Mouse (Mus musculus) kidney, postnatal 0 days (tissue): ENCODE data around the gene Ifna6. TPM values are rescaled to one million over a fixed set of nuclear protein-coding genes. Genes with fewer than 3 reads are reported as not detected.

Experiments
- ATAC-seq: fragments of 200-750 bp; cut with Nextera tagmentation; replicated peaks from 2 replicates; pipeline ENCODE4 v1.8.0; 2017; ENCODE audit warnings: low read depth, moderate number of reproducible peaks, moderate TSS enrichment, moderate library complexity; ENCODE audit not compliant: low FRiP score
- DNase-seq: peaks from one replicate; pipeline ENCODE4 v3.0.0-alpha.2; 2016; ENCODE audit warnings: low spot score
- H3K27ac ChIP-seq: fragments of 300-500 bp; sonication (generic); 2 replicates; pipeline ENCODE4 v1.5.1; 2014; ENCODE audit warnings: mild to moderate bottlenecking
- H3K27me3 ChIP-seq: fragments of 300-500 bp; sonication (generic); 2 replicates; pipeline ENCODE4 v1.6.1; 2014; ENCODE audit warnings: low read length, mixed read lengths; ENCODE audit not compliant: insufficient read depth
- H3K36me3 ChIP-seq: fragments of 300-500 bp; sonication (generic); 2 replicates; pipeline ENCODE4 v1.6.1; 2014; ENCODE audit warnings: low read length, mixed read lengths; ENCODE audit not compliant: insufficient read depth
- H3K4me1 ChIP-seq: fragments of 300-500 bp; sonication (generic); replicated peaks from 2 replicates; pipeline ENCODE4 v1.6.1; 2014; ENCODE audit warnings: antibody characterized with exemption, low read length, mixed read lengths; ENCODE audit not compliant: insufficient read depth
- H3K4me2 ChIP-seq: fragments of 300-500 bp; sonication (generic); 2 replicates; pipeline ENCODE4 v1.6.1; 2014; ENCODE audit warnings: mild to moderate bottlenecking, low read length, moderate library complexity, mixed read lengths
- H3K4me3 ChIP-seq: fragments of 300-500 bp; sonication (generic); replicated peaks from 2 replicates; pipeline ENCODE4 v1.5.1; 2014; ENCODE audit warnings: low read depth, low read length
- H3K9ac ChIP-seq: fragments of 300-500 bp; sonication (generic); 2 replicates; pipeline ENCODE4 v1.6.1; 2014; ENCODE audit warnings: low read depth, low read length
- H3K9me3 ChIP-seq: fragments of 300-500 bp; sonication (generic); replicated peaks from 2 replicates; pipeline ENCODE4 v1.6.1; 2016; ENCODE audit warnings: low read length, inconsistent platforms, mixed read lengths
- CTCF ChIP-seq: IDR thresholded peaks from 2 replicates; pipeline ENCODE4 v1.5.1; 2016; ENCODE audit warnings: antibody characterized with exemption, low read depth, mild to moderate bottlenecking, moderate library complexity
- WGBS: fragments of 180-500 bp; shearing (Covaris S2); extraction: QIAGEN DNeasy Blood & Tissue Kit; methylation state at CpG from one replicate; pipeline ENCODE4 v1.1.7; 2014; 5-methylcytosine and 5-hydroxymethylcytosine counted together
- polyA plus RNA-seq: library from polyadenylated mRNA; unstranded; fragments of >200 nt; fragmentation: Nextera tagmentation; extraction: Ambion mirVana; gene quantifications from 2 replicates; pipeline ENCODE4 v1.2.1, GENCODE M21; 2015

Ifna6 gene
- polyA plus RNA-seq, 1 experiment from 2014 or later: not detected

DNA sequence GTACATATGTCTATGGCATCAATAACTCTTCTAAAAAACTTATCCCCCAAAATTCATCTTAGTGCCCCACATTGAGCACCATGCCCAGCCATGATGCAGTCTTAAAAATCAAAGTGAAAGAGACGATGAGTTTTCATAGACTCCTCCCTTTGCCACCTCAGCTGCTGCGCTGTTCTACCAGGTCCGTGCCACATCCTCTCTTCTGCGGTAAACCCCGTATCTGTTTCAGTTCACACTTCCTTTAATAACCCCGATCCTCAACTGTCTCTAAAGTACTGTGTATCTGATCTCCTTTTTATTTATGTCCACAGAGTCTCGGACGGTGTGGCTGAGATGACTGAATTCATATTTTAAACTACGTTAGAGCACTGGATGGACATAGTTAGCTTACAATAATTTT lies 37.4 kb downstream of the Ifna6 start:
- no peak overlapping the region for H3K9ac ChIP-seq
- no peak overlapping the region for H3K27ac ChIP-seq
- H3K4me2 ChIP-seq: no peak overlapping the region
- H3K9me3 ChIP-seq: no peaks in the 10 kb centered on the region
- DNase-seq (no peak), ATAC-seq (no peak)
- H3K36me3 ChIP-seq: no peaks in the 10 kb centered on the region
- peaks cover 4% of the 10 kb centered on the region; the same call in 1 of the 2 replicates for H3K27me3 ChIP-seq
- no peak for TF ChIP-seq CTCF
- no peak overlapping the region for H3K4me3 ChIP-seq
- no peaks in the 10 kb centered on the region for H3K4me1 ChIP-seq
- 62% methylated on average over 9 of the region's 9 CpGs for WGBS

DNA sequence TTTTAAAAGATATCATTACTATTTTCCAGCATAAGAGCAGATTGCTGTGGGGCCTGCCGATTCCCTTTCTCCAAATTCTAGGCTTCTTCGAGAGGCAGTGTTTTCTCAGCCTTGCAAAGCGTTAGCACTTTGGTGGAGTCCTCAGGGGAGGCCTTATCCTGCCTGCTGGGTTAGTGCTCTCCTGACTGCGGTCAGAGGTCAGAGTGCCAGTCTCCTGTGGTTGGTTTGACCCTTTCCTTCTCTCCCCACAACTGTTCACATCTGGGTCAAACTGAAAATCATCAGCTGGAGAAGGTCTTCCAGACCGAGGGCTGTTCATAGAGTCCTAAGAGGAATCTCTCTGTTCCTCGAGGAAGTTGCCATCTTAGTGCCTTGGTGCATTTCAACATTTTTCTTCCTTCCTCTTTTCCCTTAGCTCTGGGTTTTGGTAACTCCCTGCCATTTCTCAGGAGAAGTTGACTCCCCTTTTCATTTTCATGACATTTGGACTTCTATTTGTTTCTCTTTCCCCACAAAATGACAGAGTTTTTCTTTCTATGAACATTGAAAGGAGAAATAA lies 37.9 kb downstream of the Ifna6 start:
- Histone ChIP-seq H3K9me3 (no peaks in the 10 kb centered on the region), H3K27ac (no peak overlapping the region), H3K4me3 (no peak overlapping the region), H3K4me1 (no peaks in the 10 kb centered on the region), H3K4me2 (no peak overlapping the region), H3K36me3 (no peaks in the 10 kb centered on the region), H3K27me3 (peaks cover 4% of the 10 kb centered on the region; the same call in 1 of the 2 replicates), H3K9ac (no peak overlapping the region)
- WGBS: 44% methylated on average over 6 of the region's 6 CpGs
- TF ChIP-seq CTCF: no peak
- ATAC-seq (no peak), DNase-seq (no peak)

DNA sequence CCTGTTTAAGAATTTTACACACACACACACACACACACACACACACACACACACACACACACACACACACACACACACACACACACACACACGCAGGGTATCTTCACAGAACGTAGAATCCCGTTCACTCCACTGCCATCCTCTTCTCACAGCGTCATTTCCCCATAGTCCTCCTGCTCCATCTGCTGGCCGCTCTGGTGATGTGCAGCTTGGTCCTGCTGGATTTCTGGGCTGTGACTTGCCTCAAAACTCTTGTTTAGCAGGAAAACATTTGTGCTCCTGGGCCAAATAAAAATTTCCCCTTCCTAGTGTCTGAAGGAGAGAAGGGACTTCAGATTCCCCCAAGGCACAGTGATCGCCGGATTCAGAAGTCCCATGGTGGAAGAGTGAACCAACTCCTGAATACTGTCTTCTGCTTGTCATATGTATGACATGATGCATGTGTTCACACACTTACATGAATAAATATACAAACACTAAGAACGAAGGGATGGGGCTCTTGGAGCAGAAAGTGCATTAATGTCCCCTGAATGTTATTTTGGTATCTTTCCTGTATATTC lies 40.2 kb downstream of the Ifna6 start:
- H3K9ac ChIP-seq: peak overlapping the region; percentile 58; the same call in 1 of the 2 replicates

DNA sequence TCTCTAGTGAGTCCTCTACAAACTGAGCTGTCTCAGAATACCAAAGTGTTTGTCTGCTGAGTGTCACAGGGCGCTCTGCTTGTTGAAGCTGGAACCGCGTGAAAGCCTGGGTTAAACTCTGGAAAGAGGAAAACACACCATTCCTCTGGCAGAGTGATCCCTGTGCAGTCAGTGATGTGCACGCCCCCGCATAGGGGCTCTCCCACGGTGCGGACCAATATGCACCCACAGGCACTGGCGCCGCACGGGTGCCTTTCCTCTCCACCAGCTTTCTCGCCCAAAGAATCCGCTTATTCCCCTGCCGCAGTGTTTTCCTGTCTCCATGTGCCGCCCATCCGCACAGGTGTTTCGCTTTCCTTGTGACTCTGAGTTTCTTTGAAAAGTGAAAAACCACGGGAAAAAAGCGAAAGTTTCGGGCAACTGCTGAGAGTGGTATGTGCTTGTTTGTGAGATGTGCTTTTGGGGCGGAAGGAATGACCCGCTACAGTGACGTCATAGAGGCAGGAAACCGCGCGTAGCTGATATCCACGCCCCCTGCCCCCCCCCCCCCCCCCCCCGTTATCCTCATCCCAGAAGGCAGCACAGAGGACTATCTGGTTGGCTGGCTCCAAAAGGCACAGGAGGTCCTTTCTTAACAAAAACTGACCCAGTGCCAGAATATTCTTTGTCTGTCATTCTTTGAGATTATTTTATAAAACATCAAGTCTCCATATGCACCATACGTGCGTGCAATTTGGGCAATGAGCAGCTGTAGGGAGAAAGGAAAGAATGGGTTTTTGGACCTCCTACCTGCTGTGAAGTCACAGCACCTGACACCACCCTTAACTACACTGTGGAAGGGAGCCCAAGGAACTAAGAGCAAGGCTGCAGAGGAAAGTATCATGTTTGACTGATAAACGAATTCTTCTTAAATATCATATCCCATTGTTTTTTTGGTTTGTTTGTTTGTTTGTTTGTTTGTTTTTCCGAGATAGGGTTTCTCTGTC lies 41.0 kb downstream of the Ifna6 start:
- H3K4me1 ChIP-seq: no peaks in the 10 kb centered on the region
- peak overlapping the region; percentile 55 for H3K4me3 ChIP-seq
- no peak overlapping the region for H3K27ac ChIP-seq
- ATAC-seq (peak; percentile 52), DNase-seq (peak; percentile 50)
- no peak for TF ChIP-seq CTCF
- H3K4me2 ChIP-seq: peak overlapping the region; percentile 88
- H3K9me3 ChIP-seq: no peaks in the 10 kb centered on the region
- peaks cover 4% of the 10 kb centered on the region; the same call in 1 of the 2 replicates for H3K27me3 ChIP-seq
- H3K9ac ChIP-seq: peak overlapping the region; percentile 58; the same call in 1 of the 2 replicates
- 8% methylated on average over 30 of the region's 31 CpGs for WGBS
- H3K36me3 ChIP-seq: no peaks in the 10 kb centered on the region

More for the DNA sequence above, 40.2 kb downstream of the Ifna6 start:
- ATAC-seq: peak; percentile 66
- Histone ChIP-seq H3K4me2 (peak overlapping the region; percentile 88), H3K27me3 (peaks cover 4% of the 10 kb centered on the region; the same call in 1 of the 2 replicates), H3K4me1 (no peaks in the 10 kb centered on the region), H3K36me3 (no peaks in the 10 kb centered on the region), H3K9me3 (no peaks in the 10 kb centered on the region), H3K4me3 (peak overlapping the region; percentile 55; the same call in 1 of the 2 replicates), H3K27ac (no peak overlapping the region)
- WGBS: 5% methylated on average over 8 of the region's 8 CpGs
- DNase-seq: peak; percentile 85
- peak; percentile 91 for TF ChIP-seq CTCF

DNA sequence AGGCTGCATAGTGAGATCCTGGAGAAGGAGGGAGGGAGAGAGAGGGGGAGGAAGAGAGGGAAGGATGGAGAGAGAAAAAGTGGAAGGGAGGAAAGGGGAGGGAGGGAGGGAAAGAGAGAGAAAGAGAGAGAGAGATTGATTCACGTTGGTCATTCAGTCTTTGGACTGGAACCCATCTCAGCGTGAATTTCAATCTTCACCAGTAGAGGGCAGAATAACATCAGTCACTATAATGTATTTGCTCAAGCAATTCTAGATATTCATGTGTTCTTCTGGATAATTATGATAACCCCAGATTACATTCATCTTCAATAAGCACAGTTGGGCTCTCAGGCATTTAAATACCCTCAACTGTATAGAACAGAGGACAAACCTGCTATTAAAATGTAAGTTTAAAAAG lies 45.5 kb downstream of the Ifna6 start:
- DNase-seq (peak; percentile 67), ATAC-seq (no peak)
- Histone ChIP-seq H3K9me3 (no peaks in the 10 kb centered on the region), H3K27ac (no peak overlapping the region), H3K36me3 (no peaks in the 10 kb centered on the region), H3K4me3 (no peak overlapping the region), H3K27me3 (no peaks in the 10 kb centered on the region), H3K4me1 (no peaks in the 10 kb centered on the region), H3K4me2 (no peak overlapping the region), H3K9ac (no peak overlapping the region)
- peak; percentile 79 for TF ChIP-seq CTCF
- 0% methylated on average over 2 of the region's 2 CpGs for WGBS

DNA sequence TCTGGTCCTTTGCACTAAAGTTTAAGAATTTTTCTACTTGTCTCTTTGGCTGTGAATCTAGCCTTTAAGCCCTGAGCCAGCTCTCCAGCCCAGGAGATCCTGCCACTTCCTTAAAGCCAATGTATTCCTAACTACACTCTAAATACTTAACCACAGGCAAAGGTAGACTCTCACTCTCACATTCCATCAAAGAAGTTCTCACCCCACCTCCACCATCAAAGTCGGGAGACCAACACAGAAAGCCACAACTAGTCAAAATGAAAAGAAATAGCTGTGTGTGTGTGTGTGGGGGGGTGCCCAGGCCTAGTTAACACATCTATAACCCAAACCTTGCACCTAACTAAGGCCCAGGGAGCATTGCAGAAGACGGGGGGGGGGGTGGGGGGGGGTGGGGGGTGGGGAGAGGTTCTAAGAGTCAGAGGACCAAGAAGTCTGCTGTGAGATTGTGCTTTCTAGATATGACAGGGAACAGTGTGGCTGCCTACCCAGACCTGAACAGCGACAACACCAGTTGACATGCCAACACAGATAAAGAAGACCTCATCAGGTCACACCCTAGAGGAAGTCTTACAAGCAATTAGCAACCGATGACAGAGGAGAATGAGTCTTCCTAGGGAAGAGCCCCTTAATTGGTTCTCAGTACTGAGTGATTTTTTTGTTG lies 48.3 kb downstream of the Ifna6 start:
- Histone ChIP-seq H3K4me3 (no peak overlapping the region), H3K27me3 (no peaks in the 10 kb centered on the region), H3K4me1 (no peaks in the 10 kb centered on the region), H3K9ac (no peak overlapping the region), H3K9me3 (no peaks in the 10 kb centered on the region), H3K36me3 (no peaks in the 10 kb centered on the region), H3K4me2 (no peak overlapping the region), H3K27ac (no peak overlapping the region)
- no peak for ATAC-seq
- 68% methylated on average over 4 of the region's 4 CpGs for WGBS
- no peak for DNase-seq
- no peak for TF ChIP-seq CTCF
